Mouse (Mus musculus): Measurements from ENCODE around the gene Ptger1. TPM values are rescaled to one million over a fixed set of nuclear protein-coding genes. Genes with fewer than 3 reads are reported as not detected.
A peak's percentile ranks its signal among the peaks of the same experiment; 100 is the strongest.

The Ptger1 gene
- polyA plus RNA-seq, 1 experiment from 2014 or later = 1.2 TPM

DNA sequence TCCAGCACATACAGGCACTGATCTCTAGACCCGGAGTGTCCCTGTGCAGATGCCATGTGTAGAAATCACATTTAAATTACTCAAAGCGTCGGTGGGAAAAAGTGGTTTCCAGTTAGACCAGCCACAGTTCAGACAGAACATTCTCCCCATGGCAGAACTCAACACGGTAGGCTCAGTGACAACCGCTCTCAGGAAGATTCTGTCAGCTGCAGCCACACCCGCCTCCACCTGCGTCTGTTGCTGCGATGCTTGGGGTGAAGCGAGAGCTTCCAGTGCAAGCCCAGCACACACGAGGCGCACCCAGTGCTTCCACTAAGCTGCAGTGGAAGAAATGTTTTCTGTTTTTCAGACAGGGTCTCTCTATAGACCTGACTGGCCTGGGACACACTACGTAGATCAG is 13.4 kb downstream of the Ptger1 start:
- H3K27me3 ChIP-seq = no peaks in the 10 kb centered on the region
- H3K9me3 ChIP-seq = no peaks in the 10 kb centered on the region
- no peaks in the 10 kb centered on the region for H3K4me1 ChIP-seq
- no peak overlapping the region for H3K27ac ChIP-seq (replicated peaks)
- no peak for ATAC-seq (replicated peaks)
- H3K9ac ChIP-seq (replicated peaks) = no peak overlapping the region
- WGBS = 91% methylated on average over 12 of the region's 12 CpGs
- H3K4me2 ChIP-seq (replicated peaks) = no peak overlapping the region
- H3K36me3 ChIP-seq = peaks cover 74% of the 10 kb centered on the region
- H3K4me3 ChIP-seq = no peak overlapping the region

DNA sequence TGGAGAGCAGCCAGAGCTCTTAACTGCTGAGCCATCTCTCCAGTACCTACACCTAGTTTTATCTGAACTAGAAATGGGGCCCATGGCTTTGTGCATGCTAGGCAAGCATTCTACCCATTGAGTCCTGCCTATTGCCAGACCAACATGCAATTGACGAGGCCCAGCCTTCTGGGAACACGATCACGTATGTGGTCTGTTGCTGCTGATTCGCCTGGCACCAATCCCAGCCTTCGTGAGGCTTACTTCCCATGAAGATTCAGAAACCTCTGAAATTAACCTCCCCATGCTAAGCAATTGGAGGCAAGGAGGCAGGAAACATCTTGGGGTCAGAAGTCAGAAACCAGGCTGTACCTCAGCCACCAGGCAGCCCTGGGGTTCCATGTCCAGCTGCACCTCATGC is 14.1 kb downstream of the Ptger1 start:
- no peak for ATAC-seq (replicated peaks)
- WGBS = 79% methylated on average over 5 of the region's 5 CpGs
- Histone ChIP-seq H3K9ac (replicated peaks) (no peak overlapping the region), H3K27me3 (no peaks in the 10 kb centered on the region), H3K4me3 (no peak overlapping the region), H3K36me3 (peaks cover 77% of the 10 kb centered on the region), H3K9me3 (no peaks in the 10 kb centered on the region), H3K27ac (replicated peaks) (no peak overlapping the region), H3K4me2 (replicated peaks) (no peak overlapping the region), H3K4me1 (no peaks in the 10 kb centered on the region)

DNA sequence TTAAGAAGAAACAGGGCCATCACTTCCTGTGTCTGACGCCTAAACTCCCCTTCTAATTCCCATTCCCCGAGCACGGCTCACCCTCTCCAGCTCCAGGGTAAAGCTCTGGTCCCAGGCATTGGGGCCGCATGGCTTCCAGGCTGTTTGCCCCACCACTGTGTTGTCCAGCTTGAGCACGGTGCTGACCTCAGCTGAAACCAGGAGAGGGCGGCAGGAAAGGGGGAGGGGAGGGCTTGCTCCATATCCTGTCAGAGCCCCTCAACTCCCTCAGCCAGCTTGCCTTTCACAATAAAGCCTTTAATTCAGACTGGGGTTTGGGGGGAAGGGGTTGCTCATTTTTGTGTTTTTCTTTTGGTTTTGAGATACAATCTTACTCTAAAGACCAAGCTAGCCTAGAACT is 14.6 kb downstream of the Ptger1 start:
- Histone ChIP-seq H3K4me2 (replicated peaks) (no peak overlapping the region), H3K4me3 (no peak overlapping the region), H3K27ac (replicated peaks) (no peak overlapping the region), H3K9ac (replicated peaks) (no peak overlapping the region), H3K36me3 (peaks cover 72% of the 10 kb centered on the region), H3K4me1 (no peaks in the 10 kb centered on the region), H3K9me3 (no peaks in the 10 kb centered on the region), H3K27me3 (no peaks in the 10 kb centered on the region)
- 34% methylated on average over 6 of the region's 6 CpGs for WGBS
- ATAC-seq (replicated peaks) = no peak

DNA sequence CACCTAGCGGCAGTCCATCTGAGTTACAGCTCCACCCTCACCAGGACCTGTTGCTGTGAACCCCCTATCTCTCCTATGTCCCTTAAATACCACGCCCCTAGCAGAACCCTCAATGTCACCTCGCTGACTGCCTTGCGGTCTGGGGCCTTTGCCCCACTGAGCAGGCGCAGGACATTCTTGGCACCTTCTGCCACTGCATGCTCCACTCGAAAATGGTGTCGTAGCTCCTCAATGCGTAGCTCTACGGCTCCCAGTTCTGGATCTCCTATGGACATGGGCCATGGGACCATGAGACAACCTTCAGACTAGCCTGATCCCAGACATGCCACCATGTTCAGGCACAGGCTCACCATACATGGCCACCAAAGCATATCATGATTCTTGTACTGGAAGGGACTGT is 18.0 kb downstream of the Ptger1 start:
- no peaks in the 10 kb centered on the region for H3K9me3 ChIP-seq
- ATAC-seq (replicated peaks) = no peak
- peaks cover 48% of the 10 kb centered on the region for H3K36me3 ChIP-seq
- 94% methylated on average over 9 of the region's 9 CpGs for WGBS
- no peak overlapping the region for H3K27ac ChIP-seq (replicated peaks)
- no peak overlapping the region for H3K4me2 ChIP-seq (replicated peaks)
- no peak overlapping the region for H3K9ac ChIP-seq (replicated peaks)
- no peaks in the 10 kb centered on the region for H3K27me3 ChIP-seq
- no peak overlapping the region for H3K4me3 ChIP-seq
- no peaks in the 10 kb centered on the region for H3K4me1 ChIP-seq

DNA sequence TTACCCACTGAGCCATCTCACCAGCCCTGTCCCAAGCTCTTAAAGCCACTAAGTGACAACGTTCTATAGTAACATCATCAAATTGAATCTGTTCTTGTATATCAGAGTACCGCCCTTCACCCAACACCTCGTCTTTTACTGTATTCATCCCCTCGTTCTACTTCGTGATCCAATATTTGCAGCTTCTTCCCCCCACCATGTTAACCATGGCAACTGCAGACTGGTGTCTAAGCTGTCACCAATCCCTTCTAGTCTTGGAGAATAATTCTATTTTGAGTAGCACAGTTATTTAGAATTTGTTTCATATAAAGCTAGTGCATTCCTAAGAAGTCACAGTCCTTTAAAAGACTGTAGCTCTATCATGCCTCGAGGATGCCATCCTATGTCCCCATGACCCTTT is 22.8 kb downstream of the Ptger1 start:
- Histone ChIP-seq H3K4me1 (no peaks in the 10 kb centered on the region), H3K9me3 (no peaks in the 10 kb centered on the region), H3K27ac (replicated peaks) (no peak overlapping the region), H3K4me2 (replicated peaks) (no peak overlapping the region), H3K4me3 (no peak overlapping the region), H3K36me3 (peaks cover 39% of the 10 kb centered on the region), H3K27me3 (no peaks in the 10 kb centered on the region), H3K9ac (replicated peaks) (no peak overlapping the region)
- WGBS = 88% methylated on average over 6 of the region's 6 CpGs
- ATAC-seq (replicated peaks) = no peak

DNA sequence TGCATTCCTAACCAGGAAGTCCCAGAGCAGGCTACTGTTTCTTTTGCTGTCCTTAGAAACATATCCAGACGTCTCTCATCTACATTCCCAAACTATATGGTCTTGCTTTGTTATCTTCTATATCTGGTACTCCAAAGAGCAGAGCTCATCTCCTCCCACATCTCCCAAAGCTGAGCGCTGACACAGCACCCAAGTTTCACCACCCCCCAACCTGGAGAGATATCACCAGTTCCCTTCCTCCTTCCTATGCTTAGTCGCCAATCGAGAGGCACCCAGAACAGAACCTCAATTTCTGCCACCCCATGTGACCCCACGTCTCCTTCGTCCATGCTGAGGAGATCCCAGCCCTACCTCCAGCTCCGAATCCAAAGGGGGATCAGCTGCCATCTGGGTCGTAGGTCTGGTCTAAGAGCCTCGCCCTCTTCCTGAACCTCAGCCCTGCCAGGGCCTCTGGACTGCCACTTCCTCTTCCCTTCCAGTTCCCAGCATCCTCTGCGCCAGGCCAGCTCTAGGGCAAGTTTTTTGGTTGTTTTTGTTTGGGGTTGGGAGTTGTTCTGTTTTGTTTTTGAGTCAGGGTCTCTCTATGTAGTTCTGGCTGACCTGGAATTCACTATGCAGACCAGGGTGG is 27.2 kb downstream of the Ptger1 start:
- H3K4me2 ChIP-seq (replicated peaks) = no peak overlapping the region
- 89% methylated on average over 10 of the region's 10 CpGs for WGBS

DNA sequence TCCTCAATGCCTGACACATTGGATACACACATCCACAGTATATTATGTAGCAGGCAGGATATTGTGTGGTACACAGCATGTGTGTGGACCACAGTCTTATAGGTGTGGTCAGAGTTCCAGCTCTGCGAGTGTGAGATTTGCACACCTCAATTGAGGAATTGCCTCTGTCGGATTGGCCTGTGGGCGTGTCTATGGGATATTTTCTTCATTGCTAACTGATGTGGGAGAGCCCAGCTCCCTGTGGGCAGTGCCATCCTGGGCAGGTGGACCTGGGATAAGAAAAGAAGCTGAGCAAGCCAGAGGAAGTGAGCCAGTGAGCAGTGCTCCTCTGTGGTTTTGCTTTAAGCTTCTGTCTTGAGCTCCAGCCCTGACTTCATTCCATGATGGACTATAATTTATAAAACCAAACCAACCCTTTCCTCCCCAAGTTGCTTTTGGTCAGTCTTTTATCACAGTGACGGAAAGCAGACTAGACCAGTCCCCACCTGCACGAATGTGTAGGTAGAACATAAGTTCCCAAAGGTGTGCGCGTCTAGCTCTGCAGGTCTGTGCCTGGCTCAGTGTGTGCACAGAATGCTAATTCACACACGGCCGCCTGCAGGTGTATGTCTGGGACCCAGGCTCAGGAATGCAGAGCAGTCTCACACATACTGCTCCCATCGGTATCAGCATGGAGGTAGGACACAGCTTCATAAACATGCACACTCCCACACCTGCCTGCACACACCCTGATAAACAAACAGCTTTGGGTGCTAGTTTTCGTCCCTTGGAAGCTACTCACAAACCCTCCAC is 28.1 kb downstream of the Ptger1 start:
- peaks cover 26% of the 10 kb centered on the region for H3K36me3 ChIP-seq
- H3K4me1 ChIP-seq = peaks cover 18% of the 10 kb centered on the region
- 87% methylated on average over 11 of the region's 11 CpGs for WGBS
- no peaks in the 10 kb centered on the region for H3K9me3 ChIP-seq
- H3K4me3 ChIP-seq = no peak overlapping the region
- H3K4me2 ChIP-seq (replicated peaks) = no peak overlapping the region
- ATAC-seq (replicated peaks) = no peak
- no peaks in the 10 kb centered on the region for H3K27me3 ChIP-seq
- no peak overlapping the region for H3K27ac ChIP-seq (replicated peaks)
- no peak overlapping the region for H3K9ac ChIP-seq (replicated peaks)

More for the DNA sequence above, 27.2 kb downstream of the Ptger1 start:
- no peaks in the 10 kb centered on the region for H3K27me3 ChIP-seq
- no peak for ATAC-seq (replicated peaks)
- H3K9ac ChIP-seq (replicated peaks) = no peak overlapping the region
- H3K4me1 ChIP-seq = peaks cover 15% of the 10 kb centered on the region
- peaks cover 26% of the 10 kb centered on the region for H3K36me3 ChIP-seq
- H3K27ac ChIP-seq (replicated peaks) = no peak overlapping the region
- H3K4me3 ChIP-seq = no peak overlapping the region
- no peaks in the 10 kb centered on the region for H3K9me3 ChIP-seq

DNA sequence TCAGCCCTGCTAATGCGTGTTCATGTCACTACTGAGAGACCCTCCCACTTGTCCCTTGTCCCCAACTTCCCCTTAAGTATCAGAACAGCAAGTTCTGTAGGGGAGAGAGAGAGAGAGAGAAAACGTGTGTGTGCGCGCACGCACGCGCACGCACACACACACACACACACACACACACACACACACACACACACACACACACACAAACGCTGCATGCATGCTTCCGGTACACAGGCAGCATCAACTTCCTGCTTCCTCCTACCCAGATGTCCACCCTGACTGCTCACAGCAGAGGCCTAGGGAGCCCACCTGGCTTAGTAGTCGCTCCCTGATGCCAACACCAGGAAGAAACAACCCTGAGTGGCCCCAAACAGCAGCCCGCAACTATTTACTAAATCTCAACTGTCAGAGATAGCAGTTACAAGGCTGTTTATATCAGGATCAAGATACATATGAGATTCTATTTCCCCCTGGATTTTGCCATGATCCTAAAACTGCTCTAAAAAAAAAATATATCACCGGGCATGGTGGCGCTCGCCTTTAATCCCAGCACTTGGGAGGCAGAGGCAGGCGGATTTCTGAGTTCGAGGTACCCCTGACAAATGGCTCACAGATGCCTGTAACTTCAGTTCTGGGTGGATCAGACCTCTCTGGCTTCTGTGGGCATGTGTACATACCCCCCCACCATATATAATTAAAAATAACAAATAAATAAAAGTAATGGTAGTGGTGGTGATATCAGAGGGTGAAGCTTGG is 29.1 kb downstream of the Ptger1 start:
- WGBS = 91% methylated on average over 15 of the region's 17 CpGs
- no peaks in the 10 kb centered on the region for H3K27me3 ChIP-seq
- H3K27ac ChIP-seq (replicated peaks) = no peak overlapping the region

DNA sequence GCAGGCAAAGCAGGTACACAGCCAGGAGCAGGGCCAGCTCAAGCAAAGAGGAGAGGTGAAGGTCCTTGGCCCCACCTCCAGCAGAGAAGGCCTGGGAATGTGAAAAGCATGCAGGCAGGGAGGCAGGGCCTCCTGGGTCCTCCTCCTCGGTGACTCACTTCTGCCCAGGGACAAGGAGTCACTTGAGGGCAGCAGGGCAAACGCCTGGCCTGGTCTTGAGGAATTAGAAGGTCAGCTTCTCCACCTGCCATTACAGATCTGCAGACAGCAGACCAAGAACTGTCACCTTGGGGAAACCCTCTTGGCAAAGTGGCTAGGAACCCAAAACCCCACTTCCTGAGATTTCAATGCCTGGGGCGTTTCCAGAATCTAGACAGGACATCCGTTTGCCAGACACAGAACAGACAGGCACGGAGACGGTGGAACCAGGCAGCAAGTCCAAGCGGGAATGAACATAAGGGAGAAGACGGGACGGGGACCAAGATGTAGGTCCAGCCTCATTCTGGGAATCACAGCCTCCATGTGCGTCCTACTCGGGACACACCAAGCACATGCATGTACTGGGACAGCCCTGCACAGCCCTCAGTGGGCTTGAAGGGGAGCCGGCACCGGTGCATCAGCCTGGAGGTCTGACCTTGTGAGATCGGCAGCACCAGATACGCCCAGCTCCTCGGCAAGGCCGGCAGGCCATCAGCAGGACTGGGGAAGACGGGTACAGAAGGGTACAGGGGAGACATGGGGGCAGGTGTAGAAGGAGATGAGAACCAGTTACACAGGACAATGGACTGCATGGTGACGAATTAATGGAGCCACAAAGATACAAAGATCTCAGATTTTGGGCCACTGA is 31.1 kb downstream of the Ptger1 start:
- WGBS = 58% methylated on average over 19 of the region's 19 CpGs

More for the DNA sequence above, 29.1 kb downstream of the Ptger1 start:
- ATAC-seq (replicated peaks) = no peak
- no peak overlapping the region for H3K4me3 ChIP-seq
- H3K9me3 ChIP-seq = no peaks in the 10 kb centered on the region
- no peak overlapping the region for H3K4me2 ChIP-seq (replicated peaks)
- H3K4me1 ChIP-seq = peaks cover 23% of the 10 kb centered on the region
- no peak overlapping the region for H3K9ac ChIP-seq (replicated peaks)
- peaks cover 21% of the 10 kb centered on the region for H3K36me3 ChIP-seq

DNA sequence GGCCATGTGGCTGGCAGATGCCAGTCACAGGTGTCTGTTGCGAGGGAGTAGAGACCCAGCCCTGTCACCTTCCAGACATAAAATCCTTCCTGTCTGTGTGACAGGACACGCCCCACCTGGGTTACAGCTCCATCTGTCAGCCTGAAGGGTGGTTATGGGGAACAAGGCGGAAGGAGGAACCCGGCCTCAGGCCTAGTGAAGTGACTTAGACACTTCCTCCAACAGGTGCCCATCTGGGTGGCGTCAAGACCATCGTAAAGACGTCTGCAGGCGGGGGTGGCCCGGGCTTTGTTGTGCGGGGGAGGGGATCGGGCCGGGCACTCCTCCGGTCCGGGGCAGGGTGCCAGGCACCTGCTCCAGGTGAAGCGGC is 31.8 kb downstream of the Ptger1 start:
- Histone ChIP-seq H3K27me3 (no peaks in the 10 kb centered on the region), H3K27ac (replicated peaks) (peak overlapping the region; percentile 57), H3K4me2 (replicated peaks) (peak overlapping the region; percentile 89), H3K4me3 (peak overlapping the region; percentile 80), H3K36me3 (no peaks in the 10 kb centered on the region), H3K9ac (replicated peaks) (peak overlapping the region; percentile 93), H3K9me3 (no peaks in the 10 kb centered on the region), H3K4me1 (peaks cover 23% of the 10 kb centered on the region)
- peak; percentile 36 for ATAC-seq (replicated peaks)
- 5% methylated on average over 15 of the region's 15 CpGs for WGBS

More for the DNA sequence above, 31.1 kb downstream of the Ptger1 start:
- H3K4me1 ChIP-seq = peaks cover 23% of the 10 kb centered on the region
- H3K4me2 ChIP-seq (replicated peaks) = peak overlapping the region; percentile 89
- peak; percentile 8; the same call in 1 of the 2 replicates for ATAC-seq (replicated peaks)
- H3K9me3 ChIP-seq = no peaks in the 10 kb centered on the region
- H3K27me3 ChIP-seq = no peaks in the 10 kb centered on the region
- H3K4me3 ChIP-seq = peak overlapping the region; percentile 80
- H3K27ac ChIP-seq (replicated peaks) = no peak overlapping the region
- peaks cover under 1% of the 10 kb centered on the region; the same call in 1 of the 2 replicates for H3K36me3 ChIP-seq
- H3K9ac ChIP-seq (replicated peaks) = peak overlapping the region; percentile 93

DNA sequence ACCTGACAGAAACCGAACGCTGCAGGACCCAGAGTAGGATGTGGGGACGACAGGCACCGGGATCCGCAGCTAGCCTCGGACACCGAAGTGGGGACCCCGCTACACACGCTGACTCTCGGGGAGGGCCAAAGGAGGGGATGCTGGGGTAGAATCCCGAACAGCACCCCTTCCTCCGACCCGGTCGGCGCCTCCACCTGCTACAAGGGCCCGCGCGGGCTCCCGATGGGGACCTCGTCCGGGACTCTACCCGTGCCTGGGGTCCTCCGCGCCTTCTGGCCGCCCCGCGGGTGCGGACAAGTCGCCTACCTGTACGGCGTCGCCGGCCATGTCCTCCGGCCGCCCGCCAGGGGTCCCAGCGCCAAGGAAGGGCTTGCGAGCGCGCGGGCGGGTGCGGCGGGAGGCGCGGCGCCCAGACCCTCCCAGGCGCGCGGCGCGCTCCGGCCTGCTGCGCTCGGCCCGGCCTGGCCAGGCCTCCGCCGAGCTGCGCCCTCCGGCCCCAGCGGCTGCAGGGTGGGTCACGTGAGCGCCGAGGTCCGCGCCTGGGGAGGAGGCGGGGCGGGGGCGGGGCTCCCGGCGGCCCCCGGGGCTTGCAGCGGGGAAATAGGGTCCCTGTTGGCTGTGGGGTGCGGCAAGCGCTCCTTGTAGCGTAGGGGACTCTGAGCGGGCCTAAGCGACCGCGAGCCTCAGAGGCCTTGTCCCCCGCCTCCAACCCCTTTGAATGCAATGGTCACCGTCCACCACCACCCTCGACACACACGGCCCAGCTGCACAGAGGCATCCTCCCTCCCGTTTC is 32.4 kb downstream of the Ptger1 start, which contains the start of gene Pkn1:
TSS of gene Pkn1 (minus strand) at position 519 of the 793 bp plus-strand sequence.
- Histone ChIP-seq H3K4me1 (peaks cover 23% of the 10 kb centered on the region), H3K27ac (replicated peaks) (peak within 1 kb of the TSS; percentile 57), H3K4me3 (peak within 1 kb of the TSS; percentile 80), H3K27me3 (no peaks in the 10 kb centered on the region), H3K36me3 (no peaks in the 10 kb centered on the region), H3K9me3 (no peaks in the 10 kb centered on the region), H3K9ac (replicated peaks) (peak within 1 kb of the TSS; percentile 93), H3K4me2 (replicated peaks) (peak within 1 kb of the TSS; percentile 89)
- WGBS = under 1% methylated on average over 65 of the region's 85 CpGs
- peak; percentile 86 for ATAC-seq (replicated peaks)
